Mouse (Mus musculus): ENCODE data around the gene Idnk. TPM values are rescaled to one million over a fixed set of nuclear protein-coding genes. Genes with fewer than 3 reads are reported as not detected.

Idnk gene
- polyA plus RNA-seq, 1 experiment: 86.0 TPM

- Histone ChIP-seq H3K4me1 (ENCODE audit: control insufficient read depth, insufficient read depth, low read length) (no peaks in the 10 kb centered on the region), H3K4me3 (replicated peaks; ENCODE audit: control insufficient read depth, low read depth, low read length) (no peak overlapping the region), H3K27ac (ENCODE audit: control insufficient read depth, insufficient read depth, low read depth, low read length, poor library complexity) (no peak overlapping the region)
- WGBS: 90% methylated on average over 6 of the region's 6 CpGs
- no peak for TF ChIP-seq CTCF (IDR thresholded peaks at IDR 0.05; ENCODE audit: control insufficient read depth, insufficient read depth, low read length)
- no peak for TF ChIP-seq POLR2A (IDR thresholded peaks at IDR 0.05; ENCODE audit: borderline replicate concordance, control insufficient read depth, low read depth, low read length)
Observed at GRCm38 (mm10) chr13:58192146-58192545, 34.7 kb downstream of the Idnk start.

GRCm38 (mm10) chr13:58193221-58193620 is 35.8 kb downstream of the Idnk start:
- no peaks in the 10 kb centered on the region for H3K4me1 ChIP-seq (ENCODE audit: control insufficient read depth, insufficient read depth, low read length)
- WGBS: 91% methylated on average over 3 of the region's 3 CpGs
- no peak overlapping the region for H3K4me3 ChIP-seq (replicated peaks; ENCODE audit: control insufficient read depth, low read depth, low read length)
- no peak for TF ChIP-seq POLR2A (IDR thresholded peaks at IDR 0.05; ENCODE audit: borderline replicate concordance, control insufficient read depth, low read depth, low read length)
- no peak for TF ChIP-seq CTCF (IDR thresholded peaks at IDR 0.05; ENCODE audit: control insufficient read depth, insufficient read depth, low read length)
- no peak overlapping the region for H3K27ac ChIP-seq (ENCODE audit: control insufficient read depth, insufficient read depth, low read depth, low read length, poor library complexity)

GRCm38 (mm10) chr13:58194908-58195307 is 37.5 kb downstream of the Idnk start:
- WGBS: 82% methylated on average over 3 of the region's 3 CpGs
- Histone ChIP-seq H3K27ac (ENCODE audit: control insufficient read depth, insufficient read depth, low read depth, low read length, poor library complexity) (no peak overlapping the region), H3K4me3 (replicated peaks; ENCODE audit: control insufficient read depth, low read depth, low read length) (no peak overlapping the region), H3K4me1 (ENCODE audit: control insufficient read depth, insufficient read depth, low read length) (no peaks in the 10 kb centered on the region)
- TF ChIP-seq POLR2A (IDR thresholded peaks at IDR 0.05; ENCODE audit: borderline replicate concordance, control insufficient read depth, low read depth, low read length) (no peak), CTCF (IDR thresholded peaks at IDR 0.05; ENCODE audit: control insufficient read depth, insufficient read depth, low read length) (no peak)

GRCm38 (mm10) chr13:58197211-58197610 is 39.8 kb downstream of the Idnk start:
- Histone ChIP-seq H3K27ac (ENCODE audit: control insufficient read depth, insufficient read depth, low read depth, low read length, poor library complexity) (no peak overlapping the region), H3K4me1 (ENCODE audit: control insufficient read depth, insufficient read depth, low read length) (no peaks in the 10 kb centered on the region; the same call in 1 of the 2 replicates), H3K4me3 (replicated peaks; ENCODE audit: control insufficient read depth, low read depth, low read length) (no peak overlapping the region)
- 85% methylated on average over 3 of the region's 3 CpGs for WGBS
- TF ChIP-seq CTCF (IDR thresholded peaks at IDR 0.05; ENCODE audit: control insufficient read depth, insufficient read depth, low read length): no peak
- TF ChIP-seq POLR2A (IDR thresholded peaks at IDR 0.05; ENCODE audit: borderline replicate concordance, control insufficient read depth, low read depth, low read length): no peak

GRCm38 (mm10) chr13:58197981-58198640 is 40.7 kb downstream of the Idnk start:
- TF ChIP-seq POLR2A (IDR thresholded peaks at IDR 0.05; ENCODE audit: borderline replicate concordance, control insufficient read depth, low read depth, low read length) (no peak), CTCF (IDR thresholded peaks at IDR 0.05; ENCODE audit: control insufficient read depth, insufficient read depth, low read length) (no peak)
- H3K4me1 ChIP-seq (ENCODE audit: control insufficient read depth, insufficient read depth, low read length): no peaks in the 10 kb centered on the region; the same call in 1 of the 2 replicates
- no peak overlapping the region for H3K27ac ChIP-seq (ENCODE audit: control insufficient read depth, insufficient read depth, low read depth, low read length, poor library complexity)
- H3K4me3 ChIP-seq (replicated peaks; ENCODE audit: control insufficient read depth, low read depth, low read length): no peak overlapping the region
- 73% methylated on average over 7 of the region's 7 CpGs for WGBS

GRCm38 (mm10) chr13:58201343-58201742 is 43.9 kb downstream of the Idnk start:
- WGBS: 73% methylated on average over 6 of the region's 6 CpGs
- no peak for TF ChIP-seq CTCF (IDR thresholded peaks at IDR 0.05; ENCODE audit: control insufficient read depth, insufficient read depth, low read length)
- no peak for TF ChIP-seq POLR2A (IDR thresholded peaks at IDR 0.05; ENCODE audit: borderline replicate concordance, control insufficient read depth, low read depth, low read length)
- H3K4me1 ChIP-seq (ENCODE audit: control insufficient read depth, insufficient read depth, low read length): no peaks in the 10 kb centered on the region; the same call in 1 of the 2 replicates
- H3K27ac ChIP-seq (ENCODE audit: control insufficient read depth, insufficient read depth, low read depth, low read length, poor library complexity): no peak overlapping the region
- H3K4me3 ChIP-seq (replicated peaks; ENCODE audit: control insufficient read depth, low read depth, low read length): no peak overlapping the region

GRCm38 (mm10) chr13:58201908-58202307 is 44.5 kb downstream of the Idnk start:
- no peak overlapping the region for H3K27ac ChIP-seq (ENCODE audit: control insufficient read depth, insufficient read depth, low read depth, low read length, poor library complexity)
- no peak overlapping the region for H3K4me3 ChIP-seq (replicated peaks; ENCODE audit: control insufficient read depth, low read depth, low read length)
- H3K4me1 ChIP-seq (ENCODE audit: control insufficient read depth, insufficient read depth, low read length): no peaks in the 10 kb centered on the region; the same call in none of the 2 replicates
- 82% methylated on average over 3 of the region's 3 CpGs for WGBS
- TF ChIP-seq POLR2A (IDR thresholded peaks at IDR 0.05; ENCODE audit: borderline replicate concordance, control insufficient read depth, low read depth, low read length) (no peak), CTCF (IDR thresholded peaks at IDR 0.05; ENCODE audit: control insufficient read depth, insufficient read depth, low read length) (no peak)

- 72% methylated on average over 1 of the region's 1 CpGs for WGBS
- H3K4me3 ChIP-seq (replicated peaks; ENCODE audit: control insufficient read depth, low read depth, low read length): no peak overlapping the region
- TF ChIP-seq CTCF (IDR thresholded peaks at IDR 0.05; ENCODE audit: control insufficient read depth, insufficient read depth, low read length) (no peak), POLR2A (IDR thresholded peaks at IDR 0.05; ENCODE audit: borderline replicate concordance, control insufficient read depth, low read depth, low read length) (no peak)
- no peak overlapping the region for H3K27ac ChIP-seq (ENCODE audit: control insufficient read depth, insufficient read depth, low read depth, low read length, poor library complexity)
- H3K4me1 ChIP-seq (ENCODE audit: control insufficient read depth, insufficient read depth, low read length): no peaks in the 10 kb centered on the region; the same call in none of the 2 replicates
Observed at GRCm38 (mm10) chr13:58202903-58203302, 45.5 kb downstream of the Idnk start.

Data from bone marrow, adult 2 months (tissue).